Mouse (Mus musculus) kidney, embryonic 16.5 days (tissue): ENCODE measurements around the gene Akap13. TPM values are rescaled to one million over a fixed set of nuclear protein-coding genes. Genes with fewer than 3 reads are reported as not detected.

Experiments used
- ATAC-seq: fragments of 200-750 bp; cut with Nextera tagmentation; 2 replicates; pipeline ENCODE4 v1.8.0; 2017; ENCODE audit warnings: moderate TSS enrichment; ENCODE audit not compliant: low FRiP score, low TSS enrichment
- H3K27ac ChIP-seq: fragments of 300-500 bp; sonication (generic); 2 replicates; pipeline ENCODE4 v1.5.1; 2014; ENCODE audit warnings: low read length
- H3K27me3 ChIP-seq: fragments of 300-500 bp; sonication (generic); 2 replicates; pipeline ENCODE4 v1.6.1; 2014; ENCODE audit warnings: low read length, control low read depth, mixed read lengths; ENCODE audit not compliant: insufficient read depth
- H3K36me3 ChIP-seq: fragments of 300-500 bp; sonication (generic); 2 replicates; pipeline ENCODE4 v1.6.1; 2014; ENCODE audit warnings: low read length, control low read depth, mixed read lengths; ENCODE audit not compliant: insufficient read depth
- H3K4me1 ChIP-seq: fragments of 300-500 bp; sonication (generic); 2 replicates; pipeline ENCODE4 v1.6.1; 2014; ENCODE audit warnings: low read length, control low read depth, mixed read lengths; ENCODE audit not compliant: insufficient read depth
- H3K4me2 ChIP-seq: fragments of 300-500 bp; sonication (generic); replicated peaks from 2 replicates; pipeline ENCODE4 v1.6.1; 2014; ENCODE audit warnings: low read depth, low read length
- H3K4me3 ChIP-seq: fragments of 300-500 bp; sonication (generic); 2 replicates; pipeline ENCODE4 v1.5.1; 2014; ENCODE audit warnings: mild to moderate bottlenecking, low read length
- H3K9ac ChIP-seq: fragments of 300-500 bp; sonication (generic); replicated peaks from 2 replicates; pipeline ENCODE4 v1.6.1; 2014; ENCODE audit warnings: low read length
- H3K9me3 ChIP-seq: fragments of 300-500 bp; sonication (generic); 2 replicates; pipeline ENCODE4 v1.6.1; 2016; ENCODE audit warnings: low read length, control low read depth
- WGBS: fragments of 180-500 bp; shearing (Covaris S2); extraction: QIAGEN DNeasy Blood & Tissue Kit; methylation state at CpG from one replicate; pipeline ENCODE4 v1.1.7; 2014; 5-methylcytosine and 5-hydroxymethylcytosine counted together
- polyA plus RNA-seq: library from polyadenylated mRNA; unstranded; fragments of >200 nt; fragmentation: Nextera tagmentation; extraction: Ambion mirVana; gene quantifications from 2 replicates; pipeline ENCODE4 v1.2.1, GENCODE M21; 2015

The Akap13 gene
- polyA plus RNA-seq, 1 experiment from 2014 or later = 35.2 TPM

DNA sequence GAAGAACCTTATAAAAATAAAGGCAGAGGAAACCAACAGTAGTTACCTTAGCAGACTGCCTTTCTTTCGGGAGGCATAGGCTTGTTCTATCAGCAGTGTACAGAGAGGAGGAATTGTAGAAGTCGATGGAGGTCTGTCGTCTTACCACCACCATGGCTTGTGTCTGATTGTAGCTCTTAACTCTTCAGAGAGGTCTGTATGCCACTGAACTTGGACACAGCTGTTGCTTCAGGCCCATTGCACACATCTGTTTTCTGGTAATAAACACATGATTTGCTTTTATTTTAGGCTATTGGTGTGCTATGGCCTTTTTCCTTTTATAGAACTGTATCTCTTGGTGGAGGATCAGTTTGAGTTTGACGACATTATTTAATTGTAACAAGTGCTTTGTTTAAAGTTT lies 51.3 kb downstream of the Akap13 start:
- 86% methylated on average over 4 of the region's 4 CpGs for WGBS
- no peak for ATAC-seq
- H3K4me3 ChIP-seq = no peak overlapping the region
- no peaks in the 10 kb centered on the region for H3K9me3 ChIP-seq
- no peaks in the 10 kb centered on the region for H3K36me3 ChIP-seq
- no peaks in the 10 kb centered on the region for H3K27me3 ChIP-seq
- no peak overlapping the region for H3K9ac ChIP-seq
- H3K27ac ChIP-seq = no peak overlapping the region
- peaks cover 17% of the 10 kb centered on the region for H3K4me1 ChIP-seq
- no peak overlapping the region for H3K4me2 ChIP-seq

DNA sequence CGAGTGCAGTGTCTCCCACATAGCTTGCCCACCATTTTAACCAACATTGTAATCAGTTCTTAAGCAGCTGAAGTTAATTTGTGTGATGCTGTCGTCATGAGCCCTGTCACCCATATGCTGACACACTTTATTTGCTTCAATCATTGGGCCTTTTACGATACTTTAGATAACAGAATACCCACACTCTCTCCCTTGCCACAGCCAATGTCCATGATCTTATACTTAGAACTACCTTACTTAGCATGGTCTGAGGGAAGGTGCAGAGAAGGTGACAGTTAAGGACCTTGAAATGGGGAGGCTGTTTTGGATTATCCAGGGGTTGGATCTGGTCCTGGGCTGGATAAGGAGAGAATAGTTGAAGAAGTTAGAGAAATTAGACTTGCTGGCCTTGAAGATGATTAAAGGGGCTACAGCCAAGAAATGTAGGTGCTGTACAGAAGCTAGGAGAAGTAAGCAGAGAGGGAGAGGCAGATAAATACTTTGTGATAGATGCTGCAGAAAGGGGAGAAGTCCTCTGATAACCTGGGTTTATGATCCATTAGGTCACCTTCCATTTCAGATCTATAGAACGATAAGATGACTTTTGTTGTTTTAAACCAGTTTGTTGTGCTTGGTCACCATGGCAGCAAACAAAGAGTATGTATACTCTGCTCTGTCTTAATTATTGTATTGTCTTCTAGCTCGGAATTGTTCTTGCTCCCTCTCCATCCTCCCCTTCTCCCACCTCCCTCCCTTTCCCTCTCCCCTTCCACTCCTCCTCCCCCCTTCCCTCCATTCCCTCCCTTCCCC lies 53.9 kb downstream of the Akap13 start:
- no peaks in the 10 kb centered on the region for H3K36me3 ChIP-seq
- 54% methylated on average over 5 of the region's 5 CpGs for whole genome bisulfite sequencing
- H3K9ac ChIP-seq = no peak overlapping the region
- H3K27ac ChIP-seq = no peak overlapping the region
- H3K9me3 ChIP-seq = no peaks in the 10 kb centered on the region
- H3K4me3 ChIP-seq = no peak overlapping the region
- peaks cover 12% of the 10 kb centered on the region for H3K4me1 ChIP-seq
- ATAC-seq = no peak
- H3K4me2 ChIP-seq = no peak overlapping the region
- H3K27me3 ChIP-seq = no peaks in the 10 kb centered on the region

DNA sequence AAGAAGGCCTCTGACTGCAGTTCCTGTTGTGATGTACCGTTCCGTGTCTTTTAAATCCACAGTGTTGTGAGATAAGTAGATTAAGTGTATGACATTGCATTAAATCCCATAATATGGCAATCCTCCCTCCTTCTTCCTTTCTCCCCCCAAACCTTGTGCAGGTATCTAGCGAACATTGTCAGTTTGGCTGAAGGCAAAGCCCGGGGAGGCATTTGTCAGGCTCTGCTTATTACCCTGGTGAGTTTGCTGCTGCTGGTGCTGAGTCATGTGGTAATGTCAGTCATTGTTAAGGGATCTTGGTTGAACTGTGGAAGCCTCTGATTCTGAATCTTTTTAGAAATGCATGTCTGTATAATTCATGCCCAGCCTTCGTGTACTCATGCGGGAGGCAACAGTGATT lies 60.1 kb downstream of the Akap13 start:
- Histone ChIP-seq H3K4me2 (no peak overlapping the region), H3K4me3 (no peak overlapping the region), H3K27ac (peak overlapping the region; percentile 82), H3K36me3 (no peaks in the 10 kb centered on the region), H3K9me3 (no peaks in the 10 kb centered on the region), H3K27me3 (no peaks in the 10 kb centered on the region), H3K4me1 (peaks cover 38% of the 10 kb centered on the region), H3K9ac (no peak overlapping the region)
- WGBS = 49% methylated on average over 6 of the region's 6 CpGs
- ATAC-seq = 0 out of 2 replicates have a peak, but pooled peaks have one; percentile 36

DNA sequence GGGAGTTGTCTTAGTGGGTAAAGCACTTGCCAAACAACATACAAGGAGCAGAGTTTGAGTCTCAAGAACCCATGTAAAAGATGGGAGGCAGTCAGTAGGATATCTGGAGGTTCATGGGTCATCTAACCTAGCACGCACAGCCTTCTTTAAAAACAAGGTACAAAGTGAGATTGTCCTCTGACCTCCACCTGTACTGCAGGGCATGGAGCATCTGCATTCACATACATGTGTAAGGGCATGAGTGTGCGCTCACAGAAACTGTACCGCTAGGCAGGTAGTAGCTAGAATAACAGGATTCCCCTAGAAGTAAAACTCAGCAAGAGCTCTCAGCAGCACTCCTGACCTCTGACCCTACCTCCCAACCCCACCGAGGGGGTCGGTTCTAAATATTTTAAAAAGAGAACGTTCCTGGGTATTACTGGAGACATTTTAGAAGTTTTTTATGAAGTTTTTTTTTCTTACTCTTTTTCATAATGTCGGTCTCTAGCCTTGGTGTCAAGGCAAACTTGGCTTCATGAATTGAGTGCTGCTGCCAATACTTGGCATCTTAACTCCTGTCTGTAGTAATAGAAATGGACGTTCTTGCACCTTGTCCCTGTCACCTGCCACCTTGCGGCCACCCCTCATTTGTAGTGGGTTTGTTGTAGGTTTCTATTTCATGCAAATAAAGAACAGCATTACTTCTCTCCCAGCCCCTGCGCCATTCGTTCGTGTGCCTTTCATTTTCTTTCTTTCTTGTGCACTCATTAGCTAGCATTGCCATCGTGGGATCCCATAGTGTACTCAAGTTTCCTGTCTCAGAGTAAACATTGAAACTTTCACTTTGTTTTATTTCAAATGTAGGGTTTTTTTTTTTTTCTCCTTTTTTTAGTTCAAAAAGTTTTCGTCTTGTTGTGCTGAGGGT lies 61.6 kb downstream of the Akap13 start:
- H3K4me2 ChIP-seq = no peak overlapping the region
- 77% methylated on average over 14 of the region's 14 CpGs for WGBS
- H3K27me3 ChIP-seq = no peaks in the 10 kb centered on the region
- H3K4me1 ChIP-seq = peaks cover 47% of the 10 kb centered on the region
- no peak overlapping the region for H3K4me3 ChIP-seq
- H3K9ac ChIP-seq = no peak overlapping the region
- H3K9me3 ChIP-seq = no peaks in the 10 kb centered on the region
- H3K27ac ChIP-seq = no peak overlapping the region
- no peak for ATAC-seq
- H3K36me3 ChIP-seq = no peaks in the 10 kb centered on the region

DNA sequence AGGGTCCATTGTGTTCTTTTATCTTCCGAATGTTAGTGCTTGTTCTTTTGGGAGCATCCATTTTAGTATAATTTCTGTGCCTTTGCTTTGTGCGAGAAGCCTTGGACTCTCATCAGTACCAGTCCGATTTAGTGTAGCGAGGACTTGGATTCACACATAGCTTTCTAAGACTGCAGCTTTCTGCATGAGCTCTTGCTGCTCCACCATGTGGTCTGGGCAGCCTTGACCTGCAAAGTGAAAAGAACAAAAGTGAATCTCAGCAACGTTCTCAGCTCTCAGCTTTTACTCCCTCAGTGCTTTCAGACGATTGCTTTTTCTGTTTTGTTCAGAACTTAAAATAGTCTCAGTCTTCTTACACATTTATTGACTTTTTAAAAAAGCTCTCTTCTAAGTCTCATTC lies 65.2 kb downstream of the Akap13 start:
- WGBS = 57% methylated on average over 6 of the region's 6 CpGs
- no peaks in the 10 kb centered on the region for H3K9me3 ChIP-seq
- H3K27me3 ChIP-seq = no peaks in the 10 kb centered on the region
- peaks cover 59% of the 10 kb centered on the region for H3K4me1 ChIP-seq
- no peak for ATAC-seq
- no peak overlapping the region for H3K9ac ChIP-seq
- H3K4me2 ChIP-seq = no peak overlapping the region
- H3K36me3 ChIP-seq = no peaks in the 10 kb centered on the region
- H3K27ac ChIP-seq = no peak overlapping the region
- H3K4me3 ChIP-seq = no peak overlapping the region

DNA sequence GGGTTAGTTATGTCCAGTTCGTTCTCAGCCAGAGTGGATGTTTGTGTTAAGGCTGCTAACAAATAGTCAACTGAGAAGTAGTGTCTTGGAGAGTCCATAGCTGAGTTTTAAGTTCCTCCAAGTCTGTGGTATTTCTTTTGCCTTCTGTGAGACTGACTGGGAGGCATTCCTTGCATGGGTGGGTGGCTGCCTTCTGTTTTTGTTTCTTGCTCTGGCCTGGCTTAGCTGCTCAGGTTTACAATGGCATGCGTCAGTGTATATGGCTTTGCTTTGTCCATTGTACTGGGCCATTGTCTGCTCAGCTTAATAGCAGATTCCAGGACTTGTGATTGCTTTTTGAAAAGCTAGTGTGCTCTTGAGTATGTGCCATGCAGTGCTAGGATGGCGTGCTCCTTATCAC lies 65.9 kb downstream of the Akap13 start:
- WGBS = 14% methylated on average over 3 of the region's 3 CpGs
- peak overlapping the region; percentile 65 for H3K27ac ChIP-seq
- no peaks in the 10 kb centered on the region for H3K36me3 ChIP-seq
- H3K9me3 ChIP-seq = no peaks in the 10 kb centered on the region
- ATAC-seq = peak; percentile 69
- H3K9ac ChIP-seq = no peak overlapping the region
- H3K4me2 ChIP-seq = 0 out of 2 replicates have a peak overlapping the region, but pooled peaks have one; percentile 3
- H3K4me3 ChIP-seq = no peak overlapping the region
- H3K4me1 ChIP-seq = peaks cover 59% of the 10 kb centered on the region
- no peaks in the 10 kb centered on the region for H3K27me3 ChIP-seq

DNA sequence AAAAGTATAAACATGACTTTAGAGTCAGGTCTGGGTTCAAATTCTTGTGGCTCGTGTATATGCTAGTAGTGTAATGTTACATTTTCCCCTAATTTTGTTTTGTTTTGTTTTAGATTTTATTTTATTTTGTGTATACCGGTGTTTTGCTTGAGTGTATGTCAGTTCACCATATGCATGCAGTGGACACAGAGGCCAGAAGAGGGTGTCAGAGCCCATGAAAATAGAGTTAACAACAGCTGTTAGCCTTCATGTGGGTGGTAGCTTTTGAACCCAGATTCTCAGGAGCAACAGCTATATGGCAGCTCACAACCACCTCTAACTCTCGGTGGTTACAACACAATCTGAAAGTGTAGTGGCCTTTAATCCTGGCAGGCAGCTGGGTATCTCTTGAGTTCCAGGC lies 66.9 kb downstream of the Akap13 start:
- Histone ChIP-seq H3K9me3 (no peaks in the 10 kb centered on the region), H3K9ac (no peak overlapping the region), H3K4me2 (no peak overlapping the region), H3K4me3 (no peak overlapping the region), H3K4me1 (peaks cover 58% of the 10 kb centered on the region), H3K27ac (no peak overlapping the region), H3K36me3 (no peaks in the 10 kb centered on the region), H3K27me3 (no peaks in the 10 kb centered on the region)
- 74% methylated on average over 3 of the region's 3 CpGs for WGBS
- no peak for ATAC-seq

DNA sequence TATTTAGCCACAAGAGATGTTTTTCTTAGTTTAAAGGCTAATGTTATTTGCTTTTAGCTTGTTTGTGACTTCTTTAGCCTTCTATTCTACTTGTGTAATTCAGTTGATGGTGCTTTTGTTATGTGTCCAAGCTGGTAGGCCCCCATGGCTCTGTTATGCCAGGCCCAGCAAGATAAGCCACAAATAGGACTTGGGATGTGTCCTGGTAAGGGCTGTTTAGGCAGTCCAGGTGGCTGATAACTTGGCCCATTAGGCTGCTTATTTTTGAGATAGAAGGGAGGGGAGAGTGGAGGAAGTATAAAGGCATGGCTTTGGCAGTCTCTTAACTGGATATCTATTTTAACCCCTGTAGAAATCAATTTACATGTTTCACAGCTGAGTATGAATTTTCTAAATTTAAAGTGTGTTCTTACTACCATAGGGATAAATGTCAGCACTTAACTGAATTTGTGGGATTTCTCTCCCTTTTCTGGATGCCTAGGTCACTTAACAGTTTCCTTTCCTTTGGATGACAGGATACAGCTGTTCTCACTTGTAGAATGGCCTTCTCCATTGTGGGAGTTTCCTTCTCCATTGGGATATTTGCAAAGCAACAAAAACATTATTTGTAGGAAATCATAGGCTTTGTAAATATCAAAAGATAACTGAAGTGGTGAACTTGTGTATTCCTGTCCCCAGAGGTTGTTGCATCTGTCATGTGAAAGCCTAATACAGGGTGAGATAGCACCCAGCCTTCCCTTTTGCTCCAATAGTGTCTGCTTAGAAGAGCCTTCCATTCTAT lies 69.6 kb downstream of the Akap13 start:
- H3K27me3 ChIP-seq = no peaks in the 10 kb centered on the region
- H3K9me3 ChIP-seq = no peaks in the 10 kb centered on the region
- H3K27ac ChIP-seq = peak overlapping the region; percentile 71
- H3K4me2 ChIP-seq = no peak overlapping the region
- peaks cover 57% of the 10 kb centered on the region for H3K4me1 ChIP-seq
- 0 out of 2 replicates have a peak, but pooled peaks have one; percentile 27 for ATAC-seq
- no peak overlapping the region for H3K9ac ChIP-seq
- H3K36me3 ChIP-seq = no peaks in the 10 kb centered on the region
- H3K4me3 ChIP-seq = no peak overlapping the region

DNA sequence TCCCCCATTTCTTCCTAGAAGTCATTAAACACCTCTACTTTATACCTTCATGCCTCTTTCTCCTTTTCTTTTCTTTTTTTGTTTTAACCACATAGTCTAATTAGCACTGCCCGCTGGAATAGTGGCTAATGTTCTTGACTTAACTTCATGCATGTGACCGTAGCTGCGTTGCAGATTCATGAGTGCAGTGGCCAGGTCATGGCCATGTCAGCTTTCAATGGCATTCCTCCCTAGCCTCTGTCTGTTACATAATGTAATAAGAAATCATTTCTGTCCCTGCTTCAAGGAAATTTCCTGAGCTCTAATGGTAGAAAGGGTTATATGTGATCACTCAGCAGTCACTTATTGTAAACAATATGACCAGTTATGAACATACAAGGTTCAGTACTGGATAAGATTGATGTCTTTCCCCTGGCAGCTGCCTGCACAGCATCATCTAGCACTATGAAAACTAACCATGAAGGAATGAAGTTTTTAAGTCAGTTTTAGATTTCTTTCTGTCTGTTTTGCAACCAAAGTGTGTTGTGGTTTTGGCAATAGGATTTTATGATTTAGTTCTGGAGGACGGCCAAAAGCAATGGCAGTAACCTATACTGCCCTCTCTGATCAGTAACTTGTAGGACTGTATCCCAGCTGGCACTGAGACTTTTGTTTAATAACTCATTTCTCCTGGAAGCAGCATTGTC lies 70.5 kb downstream of the Akap13 start:
- Histone ChIP-seq H3K27me3 (no peaks in the 10 kb centered on the region), H3K4me3 (no peak overlapping the region), H3K4me2 (no peak overlapping the region), H3K9me3 (no peaks in the 10 kb centered on the region), H3K4me1 (peaks cover 53% of the 10 kb centered on the region), H3K9ac (no peak overlapping the region), H3K27ac (no peak overlapping the region), H3K36me3 (no peaks in the 10 kb centered on the region)
- WGBS = 32% methylated on average over 4 of the region's 4 CpGs
- ATAC-seq = 0 out of 2 replicates have a peak, but pooled peaks have one; percentile 29
